Mouse (Mus musculus) embryonic facial prominence, embryonic 11.5 days (tissue): ENCODE measurements around the gene Rabepk. TPM values are rescaled to one million over a fixed set of nuclear protein-coding genes. Genes with fewer than 3 reads are reported as not detected.
A peak's percentile ranks its signal among the peaks of the same experiment; 100 is the strongest.
"Not testable (repeated sequence)": the region's sequence is repeated elsewhere in the genome, so short reads cannot be mapped to it uniquely, and the experiment has no call there.

ENCODE experiments used
- ATAC-seq: fragments of 200-750 bp; cut with Nextera tagmentation; replicated peaks from 2 replicates; pipeline ENCODE4 v1.8.0; 2017; ENCODE audit warnings: low read depth; ENCODE audit not compliant: insufficient number of reproducible peaks, low FRiP score, low TSS enrichment
- DNase-seq: peaks from one replicate; pipeline ENCODE4 v3.0.0-alpha.2; 2015; ENCODE audit warnings: low spot score
- H3K27ac ChIP-seq: fragments of 300-500 bp; sonication (generic); replicated peaks from 2 replicates; pipeline ENCODE4 v1.5.1; 2014; ENCODE audit warnings: mild to moderate bottlenecking, low read depth, low read length, control low read depth
- H3K27me3 ChIP-seq: fragments of 300-500 bp; sonication (generic); 2 replicates; pipeline ENCODE4 v1.6.1; 2014; ENCODE audit warnings: mild to moderate bottlenecking, low read length, moderate library complexity, mixed read lengths; ENCODE audit not compliant: control insufficient read depth, insufficient read depth
- H3K36me3 ChIP-seq: fragments of 300-500 bp; sonication (generic); replicated peaks from 2 replicates; pipeline ENCODE4 v1.6.1; 2014; ENCODE audit warnings: low read depth, mild to moderate bottlenecking, low read length, moderate library complexity, mixed read lengths; ENCODE audit not compliant: control insufficient read depth, insufficient read depth
- H3K4me1 ChIP-seq: fragments of 300-500 bp; sonication (generic); 2 replicates; pipeline ENCODE4 v1.6.1; 2014; ENCODE audit warnings: low read length, mixed read lengths; ENCODE audit not compliant: control insufficient read depth, insufficient read depth
- H3K4me2 ChIP-seq: fragments of 300-500 bp; sonication (generic); 2 replicates; pipeline ENCODE4 v1.6.1; 2014; ENCODE audit warnings: low read depth, mild to moderate bottlenecking, control low read depth, low read length, moderate library complexity
- H3K4me3 ChIP-seq: fragments of 300-500 bp; sonication (generic); 2 replicates; pipeline ENCODE4 v1.5.1; 2014; ENCODE audit warnings: low read depth, low read length, control low read depth
- H3K9ac ChIP-seq: fragments of 300-500 bp; sonication (generic); replicated peaks from 2 replicates; pipeline ENCODE4 v1.6.1; 2014; ENCODE audit warnings: mild to moderate bottlenecking, control low read depth, low read length
- H3K9me3 ChIP-seq: fragments of 300-500 bp; sonication (generic); replicated peaks from 2 replicates; pipeline ENCODE4 v1.6.1; 2016; ENCODE audit warnings: mild to moderate bottlenecking, low read length, inconsistent platforms, mixed read lengths; ENCODE audit not compliant: control insufficient read depth
- WGBS: fragments of 180-500 bp; shearing (Covaris S2); extraction: QIAGEN DNeasy Blood & Tissue Kit; methylation state at CpG from one replicate; pipeline ENCODE4 v1.1.7; 2014; 5-methylcytosine and 5-hydroxymethylcytosine counted together
- polyA plus RNA-seq: library from polyadenylated mRNA; unstranded; fragments of >200 nt; fragmentation: Nextera tagmentation; extraction: Ambion mirVana; gene quantifications from 2 replicates; pipeline ENCODE4 v1.2.1, GENCODE M21; 2014

Rabepk gene
- 34.5 and 40.2 TPM in 2 replicates for polyA plus RNA-seq

GRCm38 (mm10) chr2:34799357-34800256, at the start of gene Rabepk:
Rabepk (minus strand) TSS chr2:34799912.
- H3K9ac ChIP-seq = peak within 1 kb of the TSS; percentile 67
- H3K4me3 ChIP-seq = peak within 1 kb of the TSS; percentile 66
- peak within 1 kb of the TSS; percentile 67 for H3K4me2 ChIP-seq
- no peaks in the 10 kb centered on the region for H3K36me3 ChIP-seq
- ATAC-seq (peak; percentile 61), DNase-seq (peak; percentile 89)
- no peaks in the 10 kb centered on the region for H3K27me3 ChIP-seq
- H3K4me1 ChIP-seq = no peaks in the 10 kb centered on the region
- peak within 1 kb of the TSS; percentile 20; the same call in 1 of the 2 replicates for H3K27ac ChIP-seq
- 5% methylated on average over 44 of the region's 44 CpGs for WGBS
- H3K9me3 ChIP-seq = no peaks in the 10 kb centered on the region

DNA sequence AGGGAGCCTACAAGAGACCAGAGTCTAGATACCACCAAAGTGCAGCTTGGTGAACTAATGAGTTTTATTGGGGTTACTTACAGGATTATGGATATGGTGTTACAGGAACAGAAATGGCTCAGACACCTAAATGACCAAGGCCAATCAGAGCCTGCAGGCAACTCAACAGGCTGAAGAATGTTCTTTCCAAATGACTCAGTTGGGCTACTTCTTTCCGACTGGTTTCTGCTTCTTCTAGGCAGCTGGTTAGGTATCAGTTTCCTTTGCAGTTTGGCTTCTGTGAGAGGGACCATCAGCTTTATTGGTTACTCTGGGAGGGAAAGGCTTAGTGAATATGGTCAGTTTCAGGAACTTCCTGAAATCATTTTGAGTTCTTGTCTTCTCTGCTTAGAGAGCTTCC, 48.0 kb upstream of the Rabepk start:
- peaks cover 3% of the 10 kb centered on the region; the same call in 1 of the 2 replicates for H3K36me3 ChIP-seq
- DNase-seq (no peak), ATAC-seq (no peak)
- no peaks in the 10 kb centered on the region for H3K4me1 ChIP-seq
- H3K9ac ChIP-seq = no peak overlapping the region
- no peaks in the 10 kb centered on the region for H3K27me3 ChIP-seq
- no peak overlapping the region for H3K4me2 ChIP-seq
- 80% methylated on average over 1 of the region's 1 CpGs for WGBS
- H3K4me3 ChIP-seq = no peak overlapping the region
- H3K9me3 ChIP-seq = no peaks in the 10 kb centered on the region
- no peak overlapping the region for H3K27ac ChIP-seq

- no peaks in the 10 kb centered on the region for H3K9me3 ChIP-seq
- no peaks in the 10 kb centered on the region for H3K27me3 ChIP-seq
- no peak overlapping the region for H3K27ac ChIP-seq
- no peak overlapping the region for H3K9ac ChIP-seq
- 83% methylated on average over 11 of the region's 11 CpGs for WGBS
- DNase-seq (no peak), ATAC-seq (no peak)
- H3K36me3 ChIP-seq = no peaks in the 10 kb centered on the region
- H3K4me2 ChIP-seq = no peak overlapping the region
- no peak overlapping the region for H3K4me3 ChIP-seq
- no peaks in the 10 kb centered on the region for H3K4me1 ChIP-seq
Measured at GRCm38 (mm10) chr2:34843211-34843939, 43.7 kb upstream of the Rabepk start.

GRCm38 (mm10) chr2:34841706-34842105, 42.0 kb upstream of the Rabepk start:
- no peaks in the 10 kb centered on the region for H3K36me3 ChIP-seq
- no peaks in the 10 kb centered on the region for H3K27me3 ChIP-seq
- H3K4me3 ChIP-seq = no peak overlapping the region
- H3K4me2 ChIP-seq = no peak overlapping the region
- 91% methylated on average over 8 of the region's 8 CpGs for WGBS
- ATAC-seq (no peak), DNase-seq (no peak)
- no peak overlapping the region for H3K27ac ChIP-seq
- H3K4me1 ChIP-seq = no peaks in the 10 kb centered on the region
- H3K9me3 ChIP-seq = no peaks in the 10 kb centered on the region
- no peak overlapping the region for H3K9ac ChIP-seq

GRCm38 (mm10) chr2:34840143-34840542, 40.4 kb upstream of the Rabepk start:
- H3K27ac ChIP-seq, H3K4me3 ChIP-seq: not testable (repeated sequence)
- 82% methylated on average over 5 of the region's 5 CpGs for WGBS

GRCm38 (mm10) chr2:34835669-34836068, 36.0 kb upstream of the Rabepk start:
- Histone ChIP-seq H3K27me3 (no peaks in the 10 kb centered on the region), H3K36me3 (no peaks in the 10 kb centered on the region), H3K4me1 (no peaks in the 10 kb centered on the region), H3K4me2 (no peak overlapping the region), H3K27ac (no peak overlapping the region), H3K4me3 (no peak overlapping the region), H3K9me3 (no peaks in the 10 kb centered on the region), H3K9ac (no peak overlapping the region)
- no peak for ATAC-seq
- no peak for DNase-seq
- 69% methylated on average over 3 of the region's 3 CpGs for WGBS

More at GRCm38 (mm10) chr2:34840143-34840542, 40.4 kb upstream of the Rabepk start:
- H3K27me3 ChIP-seq, H3K36me3 ChIP-seq, H3K4me1 ChIP-seq, H3K4me2 ChIP-seq, ATAC-seq, DNase-seq, H3K9me3 ChIP-seq, H3K9ac ChIP-seq: not testable (repeated sequence)

DNA sequence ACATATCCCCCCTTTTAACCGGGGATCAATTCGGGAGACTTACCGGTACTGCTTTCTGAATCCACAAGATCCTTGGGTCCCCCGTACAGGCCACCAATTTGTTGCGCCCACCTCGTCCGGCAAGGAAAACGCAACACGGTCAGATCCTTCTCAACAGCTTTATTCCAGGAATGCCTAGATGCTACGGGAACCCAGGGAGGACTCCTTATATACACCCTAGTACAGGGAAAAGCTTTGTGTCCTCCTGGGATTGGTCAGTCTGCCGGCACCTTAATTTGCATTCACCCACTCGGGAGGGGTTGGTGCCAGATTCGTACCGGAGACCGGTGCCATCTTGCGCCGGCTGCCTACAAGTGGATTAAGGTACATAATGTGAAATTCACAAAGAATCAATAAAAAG, 33.9 kb upstream of the Rabepk start:
- ATAC-seq (no peak), DNase-seq (no peak)
- 90% methylated on average over 17 of the region's 17 CpGs for WGBS
- Histone ChIP-seq H3K9me3 (no peaks in the 10 kb centered on the region), H3K27me3 (no peaks in the 10 kb centered on the region), H3K4me3 (no peak overlapping the region), H3K4me2 (no peak overlapping the region), H3K27ac (no peak overlapping the region), H3K36me3 (no peaks in the 10 kb centered on the region), H3K9ac (no peak overlapping the region), H3K4me1 (no peaks in the 10 kb centered on the region)
